Mouse (Mus musculus): Measurements from ENCODE around the gene Nol10.

GRCm38 (mm10) chr12:17305445-17305844 lies 42.8 kb upstream of the Nol10 start:
- no peak for TF ChIP-seq CTCF (IDR thresholded peaks at IDR 0.05; ENCODE audit: low read depth)
- no peak for TF ChIP-seq EP300 (IDR thresholded peaks at IDR 0.05; ENCODE audit: low read depth)
